Mouse (Mus musculus) bone marrow macrophage, adult 2 months (primary cell): ENCODE results near the gene Ccdc91.

Experiments
- CTCF ChIP-seq: IDR thresholded peaks from 2 replicates; pipeline ENCODE4 v1.5.1; 2012; ENCODE audit warnings: low read depth, mild to moderate bottlenecking, low read length, moderate library complexity
- POLR2A ChIP-seq: IDR thresholded peaks from 2 replicates; pipeline ENCODE4 v1.6.1; 2012; ENCODE audit warnings: mild to moderate bottlenecking, low read depth, low read length, borderline replicate concordance

DNA sequence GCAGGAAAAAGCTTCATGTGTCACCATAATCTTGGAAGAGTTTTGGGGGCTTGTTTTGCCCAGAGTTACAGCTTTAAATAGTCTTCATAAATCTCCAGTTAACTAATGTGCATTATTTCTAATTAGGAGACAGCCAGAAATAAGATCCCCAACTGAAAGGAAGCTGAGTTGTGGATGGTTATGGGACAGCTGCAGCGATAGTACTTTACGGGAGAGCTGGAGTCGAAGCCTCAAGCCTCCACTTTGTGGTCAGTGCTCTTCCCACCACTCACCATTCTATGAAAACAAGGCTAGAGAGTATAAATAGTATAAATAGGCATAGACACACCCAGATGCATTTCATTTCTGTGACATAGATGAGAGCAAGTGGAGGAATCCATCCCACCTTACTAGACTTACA lies 14.5 kb downstream of the Ccdc91 start:
- no peak for TF ChIP-seq POLR2A
- no peak for TF ChIP-seq CTCF
